Mouse (Mus musculus): ENCODE results near the gene Ubl5.

- no peak for TF ChIP-seq CTCF (IDR thresholded peaks at IDR 0.05)
- no peak for TF ChIP-seq EP300 (IDR thresholded peaks at IDR 0.05; ENCODE audit: insufficient read depth, low read depth, low read length)
- TF ChIP-seq POLR2A (IDR thresholded peaks at IDR 0.05; ENCODE audit: insufficient read depth, low read depth, low read length) = no peak
Observed at GRCm38 (mm10) chr9:20639486-20639885, 3.2 kb upstream of the Ubl5 start.
